Mouse (Mus musculus) heart, embryonic 13.5 days (tissue): ENCODE results near the gene Dkkl1. TPM values are rescaled to one million over a fixed set of nuclear protein-coding genes. Genes with fewer than 3 reads are reported as not detected.
A peak's percentile ranks its signal among the peaks of the same experiment; 100 is the strongest.

Source experiments
- ATAC-seq: fragments of 200-750 bp; cut with Nextera tagmentation; 2 replicates; pipeline ENCODE4 v1.8.0; 2017; ENCODE audit warnings: moderate TSS enrichment; ENCODE audit not compliant: insufficient number of reproducible peaks, low FRiP score, low TSS enrichment; ENCODE audit errors: extremely low read depth
- H3K27ac ChIP-seq: fragments of 300-500 bp; sonication (generic); replicated peaks from 2 replicates; pipeline ENCODE4 v1.5.1; 2015; ENCODE audit warnings: moderate library complexity, mild to moderate bottlenecking, inconsistent platforms
- H3K27me3 ChIP-seq: fragments of 300-500 bp; sonication (generic); replicated peaks from 2 replicates; pipeline ENCODE4 v1.6.1; 2015; ENCODE audit warnings: mild to moderate bottlenecking, inconsistent platforms
- H3K36me3 ChIP-seq: fragments of 300-500 bp; sonication (generic); 2 replicates; pipeline ENCODE4 v1.6.1; 2015; ENCODE audit warnings: mild to moderate bottlenecking, inconsistent platforms
- H3K4me1 ChIP-seq: fragments of 300-500 bp; sonication (generic); 2 replicates; pipeline ENCODE4 v1.6.1; 2015; ENCODE audit warnings: inconsistent platforms
- H3K4me2 ChIP-seq: fragments of 300-500 bp; sonication (generic); 2 replicates; pipeline ENCODE4 v1.6.1; 2015; ENCODE audit warnings: inconsistent platforms, mild to moderate bottlenecking, moderate library complexity
- H3K4me3 ChIP-seq: fragments of 300-500 bp; sonication (generic); 2 replicates; pipeline ENCODE4 v1.5.1; 2015; ENCODE audit warnings: moderate library complexity, mild to moderate bottlenecking, inconsistent platforms
- H3K9ac ChIP-seq: fragments of 300-500 bp; sonication (generic); 2 replicates; pipeline ENCODE4 v1.6.1; 2015; ENCODE audit warnings: inconsistent platforms, mild to moderate bottlenecking, moderate library complexity
- H3K9me3 ChIP-seq: fragments of 300-500 bp; sonication (generic); 2 replicates; pipeline ENCODE4 v1.6.1; 2016; ENCODE audit warnings: inconsistent platforms
- WGBS: fragments of 180-500 bp; shearing (Covaris S2); methylation state at CpG from one replicate; pipeline ENCODE4 v1.1.7; 2015; ENCODE audit warnings: mixed read lengths; 5-methylcytosine and 5-hydroxymethylcytosine counted together
- polyA plus RNA-seq: library from polyadenylated mRNA; unstranded; fragments of >200 nt; fragmentation: Nextera tagmentation; extraction: Ambion mirVana; gene quantifications from 2 replicates; pipeline ENCODE4 v1.2.1, GENCODE M21; 2015

Gene Dkkl1
- polyA plus RNA-seq, 1 experiment from 2014 or later = 1.7 TPM

DNA sequence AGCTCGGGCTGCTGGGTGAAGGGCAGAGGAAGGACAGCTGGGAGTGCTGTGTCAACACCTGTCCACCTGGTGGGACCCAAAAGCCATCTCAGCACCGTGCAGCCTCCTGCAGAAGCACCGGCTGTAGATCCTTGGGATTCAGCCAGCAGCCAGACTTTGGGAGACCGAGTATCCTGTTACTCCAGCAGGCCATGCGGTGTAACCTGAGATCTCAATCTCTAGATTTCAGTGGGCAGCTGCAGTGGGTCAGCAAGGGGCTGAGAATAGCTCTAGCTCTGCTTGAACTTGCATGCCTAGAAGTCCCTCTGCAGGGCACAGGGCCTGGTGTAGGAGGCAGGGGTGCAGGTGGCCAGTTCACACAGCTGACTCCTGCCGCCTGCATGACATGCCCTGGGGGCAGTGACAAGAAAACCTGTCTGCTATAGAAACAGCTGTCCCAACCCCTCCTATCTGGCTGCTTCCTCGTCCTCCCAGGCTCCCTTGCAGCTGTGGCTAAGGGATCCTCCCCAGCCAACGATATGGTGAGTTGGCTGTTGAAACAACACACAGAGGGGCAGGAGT is 20.1 kb downstream of the Dkkl1 start:
- no peak for ATAC-seq
- no peaks in the 10 kb centered on the region for H3K9me3 ChIP-seq
- H3K9ac ChIP-seq = peak overlapping the region; percentile 45; the same call in 1 of the 2 replicates
- WGBS = 7% methylated on average over 8 of the region's 8 CpGs
- H3K4me1 ChIP-seq = peaks cover 24% of the 10 kb centered on the region
- peaks cover 69% of the 10 kb centered on the region for H3K27me3 ChIP-seq
- H3K36me3 ChIP-seq = no peaks in the 10 kb centered on the region
- H3K4me2 ChIP-seq = no peak overlapping the region
- H3K4me3 ChIP-seq = no peak overlapping the region
- H3K27ac ChIP-seq = no peak overlapping the region

GRCm38 (mm10) chr7:45191161-45191560 is 20.8 kb downstream of the Dkkl1 start:
- Histone ChIP-seq H3K9me3 (no peaks in the 10 kb centered on the region), H3K27me3 (peaks cover 75% of the 10 kb centered on the region), H3K4me2 (no peak overlapping the region), H3K4me1 (peaks cover 24% of the 10 kb centered on the region), H3K4me3 (no peak overlapping the region), H3K36me3 (no peaks in the 10 kb centered on the region), H3K27ac (no peak overlapping the region), H3K9ac (no peak overlapping the region)
- no peak for ATAC-seq
- 56% methylated on average over 2 of the region's 2 CpGs for WGBS

GRCm38 (mm10) chr7:45190186-45190585 is 21.8 kb downstream of the Dkkl1 start:
- WGBS = 83% methylated on average over 6 of the region's 6 CpGs
- peaks cover 85% of the 10 kb centered on the region for H3K27me3 ChIP-seq

GRCm38 (mm10) chr7:45189600-45189999 is 22.3 kb downstream of the Dkkl1 start:
- no peak overlapping the region for H3K4me3 ChIP-seq
- H3K9me3 ChIP-seq = no peaks in the 10 kb centered on the region
- ATAC-seq = no peak
- H3K27me3 ChIP-seq = peaks cover 91% of the 10 kb centered on the region
- WGBS = 48% methylated on average over 16 of the region's 16 CpGs
- no peak overlapping the region for H3K4me2 ChIP-seq
- no peaks in the 10 kb centered on the region for H3K36me3 ChIP-seq
- peaks cover 13% of the 10 kb centered on the region for H3K4me1 ChIP-seq
- no peak overlapping the region for H3K9ac ChIP-seq
- no peak overlapping the region for H3K27ac ChIP-seq

More at GRCm38 (mm10) chr7:45190186-45190585, 21.8 kb downstream of the Dkkl1 start:
- no peak overlapping the region for H3K4me3 ChIP-seq
- ATAC-seq = no peak
- H3K27ac ChIP-seq = no peak overlapping the region
- H3K9ac ChIP-seq = no peak overlapping the region
- no peaks in the 10 kb centered on the region for H3K36me3 ChIP-seq
- H3K4me1 ChIP-seq = peaks cover 16% of the 10 kb centered on the region
- H3K9me3 ChIP-seq = no peaks in the 10 kb centered on the region
- H3K4me2 ChIP-seq = no peak overlapping the region

- peaks cover 99% of the 10 kb centered on the region for H3K27me3 ChIP-seq
- H3K4me3 ChIP-seq = no peak overlapping the region
- H3K4me2 ChIP-seq = no peak overlapping the region
- no peaks in the 10 kb centered on the region for H3K9me3 ChIP-seq
- peaks cover 17% of the 10 kb centered on the region for H3K4me1 ChIP-seq
- 61% methylated on average over 7 of the region's 7 CpGs for WGBS
- H3K36me3 ChIP-seq = no peaks in the 10 kb centered on the region
- H3K27ac ChIP-seq = no peak overlapping the region
- no peak for ATAC-seq
- H3K9ac ChIP-seq = no peak overlapping the region
Measured at GRCm38 (mm10) chr7:45185921-45186320, 26.0 kb downstream of the Dkkl1 start.

DNA sequence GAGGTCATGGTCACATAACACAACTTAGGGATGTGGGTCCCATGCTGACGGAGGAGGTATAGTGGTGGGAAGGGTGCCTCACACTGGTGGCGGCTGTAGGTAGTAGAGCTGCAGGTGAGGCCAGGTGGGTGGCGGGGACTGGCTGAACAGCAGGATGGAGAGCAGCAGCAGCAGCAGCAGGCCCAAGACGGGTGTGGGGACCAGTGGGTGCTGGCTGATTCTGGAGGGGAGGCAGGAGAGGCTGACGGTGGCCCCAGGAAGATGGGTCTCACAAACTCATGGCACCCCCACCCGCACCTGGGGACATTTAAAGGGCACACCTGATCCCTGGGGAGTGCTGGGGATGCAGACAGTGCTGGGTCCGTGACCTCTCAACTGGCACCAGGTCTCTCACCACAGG is 28.3 kb downstream of the Dkkl1 start:
- H3K9ac ChIP-seq = no peak overlapping the region
- no peak for ATAC-seq
- 58% methylated on average over 7 of the region's 7 CpGs for WGBS

GRCm38 (mm10) chr7:45182606-45183005 is 29.3 kb downstream of the Dkkl1 start:
- Histone ChIP-seq H3K4me3 (peak overlapping the region; percentile 44), H3K4me2 (peak overlapping the region; percentile 69), H3K27ac (no peak overlapping the region), H3K9me3 (no peaks in the 10 kb centered on the region), H3K4me1 (peaks cover 21% of the 10 kb centered on the region), H3K36me3 (no peaks in the 10 kb centered on the region), H3K9ac (peak overlapping the region; percentile 65), H3K27me3 (peaks cover 99% of the 10 kb centered on the region)
- no peak for ATAC-seq
- 17% methylated on average over 11 of the region's 11 CpGs for WGBS

More for the DNA sequence above, 28.3 kb downstream of the Dkkl1 start:
- Histone ChIP-seq H3K4me3 (no peak overlapping the region), H3K9me3 (no peaks in the 10 kb centered on the region), H3K4me2 (no peak overlapping the region), H3K36me3 (no peaks in the 10 kb centered on the region), H3K4me1 (peaks cover 21% of the 10 kb centered on the region), H3K27me3 (peaks cover 99% of the 10 kb centered on the region), H3K27ac (no peak overlapping the region)

DNA sequence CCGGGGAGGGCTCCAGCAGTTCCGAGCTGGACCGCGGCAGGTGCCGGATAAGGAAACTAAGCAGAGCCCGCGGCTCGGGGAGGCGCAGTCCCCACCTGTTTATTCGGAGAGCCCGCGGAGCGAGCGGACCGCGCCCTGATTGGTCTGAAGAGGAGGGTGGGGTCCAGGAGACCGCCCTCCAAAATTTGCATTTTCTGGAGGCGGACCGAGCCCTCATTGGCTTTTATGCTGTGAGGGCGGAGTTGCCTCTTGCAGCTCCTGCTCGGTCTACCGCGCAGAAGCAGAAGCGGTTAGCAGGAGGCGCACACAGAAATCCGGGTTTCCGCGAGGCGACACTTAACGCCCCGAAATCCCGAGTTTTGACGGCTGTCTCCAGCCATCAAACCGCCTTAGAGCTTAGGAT is 29.7 kb downstream of the Dkkl1 start:
- Histone ChIP-seq H3K4me3 (peak overlapping the region; percentile 44), H3K27me3 (peaks cover 100% of the 10 kb centered on the region), H3K4me2 (peak overlapping the region; percentile 69), H3K36me3 (no peaks in the 10 kb centered on the region), H3K9ac (peak overlapping the region; percentile 65), H3K9me3 (no peaks in the 10 kb centered on the region), H3K27ac (no peak overlapping the region), H3K4me1 (peaks cover 21% of the 10 kb centered on the region)
- peak; percentile 65; the same call in 1 of the 2 replicates for ATAC-seq
- under 1% methylated on average over 34 of the region's 34 CpGs for WGBS

DNA sequence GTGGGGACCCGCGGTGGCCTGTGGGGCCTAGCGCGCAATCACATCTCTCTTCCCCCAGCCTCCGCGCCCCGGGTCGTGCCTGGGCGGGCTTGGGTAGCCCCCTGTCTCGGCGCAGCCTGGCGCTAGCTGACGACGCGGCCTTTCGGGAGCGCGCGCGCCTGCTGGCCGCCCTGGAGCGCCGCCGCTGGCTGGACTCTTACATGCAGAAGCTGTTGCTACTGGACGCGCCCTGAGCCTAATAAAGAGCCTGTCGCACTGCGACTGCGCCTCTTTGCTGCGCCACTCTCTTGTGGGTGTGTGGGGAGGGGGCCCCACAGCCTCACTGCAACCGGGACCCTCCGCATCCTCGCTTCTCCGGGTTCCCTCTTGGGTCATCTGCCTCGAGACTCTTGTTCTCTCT is 30.4 kb downstream of the Dkkl1 start:
- no peak for ATAC-seq
- Histone ChIP-seq H3K4me3 (peak overlapping the region; percentile 44), H3K36me3 (no peaks in the 10 kb centered on the region), H3K4me2 (peak overlapping the region; percentile 69), H3K27me3 (peaks cover 100% of the 10 kb centered on the region), H3K9ac (peak overlapping the region; percentile 40; the same call in 1 of the 2 replicates), H3K4me1 (peaks cover 21% of the 10 kb centered on the region), H3K9me3 (no peaks in the 10 kb centered on the region), H3K27ac (no peak overlapping the region)
- 4% methylated on average over 35 of the region's 35 CpGs for WGBS

GRCm38 (mm10) chr7:45180896-45181477 is 31.0 kb downstream of the Dkkl1 start, which contains the start of gene Pth2:
Gene Pth2, plus strand, starts transcription at chr7:45180995.
- peaks cover 100% of the 10 kb centered on the region for H3K27me3 ChIP-seq
- no peaks in the 10 kb centered on the region for H3K36me3 ChIP-seq
- peaks cover 27% of the 10 kb centered on the region for H3K4me1 ChIP-seq
- 21% methylated on average over 20 of the region's 20 CpGs for WGBS
- H3K27ac ChIP-seq = no peak within 1 kb of the TSS
- H3K4me2 ChIP-seq = peak within 1 kb of the TSS; percentile 69
- no peaks in the 10 kb centered on the region for H3K9me3 ChIP-seq
- H3K4me3 ChIP-seq = peak within 1 kb of the TSS; percentile 44
- ATAC-seq = no peak
- H3K9ac ChIP-seq = peak within 1 kb of the TSS; percentile 40; the same call in 1 of the 2 replicates

GRCm38 (mm10) chr7:45179469-45179868 is 32.5 kb downstream of the Dkkl1 start, which contains the start of gene Gfy:
Gene Gfy, minus strand, starts transcription at chr7:45179569.
- no peak within 1 kb of the TSS for H3K27ac ChIP-seq
- 27% methylated on average over 7 of the region's 7 CpGs for WGBS
- ATAC-seq = no peak

DNA sequence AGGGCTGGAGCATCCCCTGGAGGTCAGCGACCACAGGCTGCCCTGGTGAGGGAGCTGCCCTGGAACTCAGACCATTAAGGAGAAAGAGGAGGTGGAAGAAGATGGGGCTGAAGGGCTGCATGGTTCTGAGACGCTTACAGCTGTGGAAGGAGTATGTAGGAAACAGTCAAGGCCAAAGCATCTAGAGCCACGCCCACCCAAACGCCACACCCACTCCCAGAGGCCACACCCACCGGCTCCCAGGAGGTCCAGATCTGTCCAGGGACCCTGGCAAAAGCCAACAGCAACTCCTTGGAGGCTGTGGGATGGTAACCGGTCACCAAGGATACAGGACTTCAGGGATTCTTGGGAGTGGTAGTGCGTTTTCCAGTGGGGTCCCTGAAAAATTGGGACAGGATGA is 33.4 kb downstream of the Dkkl1 start:
- Histone ChIP-seq H3K27me3 (peaks cover 99% of the 10 kb centered on the region), H3K4me3 (no peak overlapping the region), H3K36me3 (no peaks in the 10 kb centered on the region), H3K9me3 (no peaks in the 10 kb centered on the region), H3K4me1 (peaks cover 33% of the 10 kb centered on the region), H3K4me2 (no peak overlapping the region), H3K27ac (no peak overlapping the region), H3K9ac (no peak overlapping the region)
- WGBS = 17% methylated on average over 7 of the region's 7 CpGs
- no peak for ATAC-seq

More at GRCm38 (mm10) chr7:45179469-45179868, 32.5 kb downstream of the Dkkl1 start, which contains the start of gene Gfy:
- Histone ChIP-seq H3K4me2 (no peak within 1 kb of the TSS), H3K4me3 (no peak within 1 kb of the TSS), H3K9me3 (no peaks in the 10 kb centered on the region), H3K27me3 (peaks cover 100% of the 10 kb centered on the region), H3K36me3 (no peaks in the 10 kb centered on the region), H3K4me1 (peaks cover 33% of the 10 kb centered on the region), H3K9ac (no peak within 1 kb of the TSS)
